Mouse (Mus musculus): ENCODE data around the gene Hpse2. TPM values are rescaled to one million over a fixed set of nuclear protein-coding genes. Genes with fewer than 3 reads are reported as not detected.

The Hpse2 gene
- polyA plus RNA-seq, 2 experiments = 4.0 to 5.6 TPM

- no peaks in the 10 kb centered on the region for H3K27me3 ChIP-seq (ENCODE audit: control insufficient read depth, insufficient read depth, low read length)
- no peak overlapping the region for H3K4me2 ChIP-seq (replicated peaks; ENCODE audit: low read depth, low read length, severe bottlenecking)
- 70% methylated on average over 4 of the region's 4 CpGs for WGBS
- H3K4me3 ChIP-seq (replicated peaks; ENCODE audit: low read length) = no peak overlapping the region
- no peak for TF ChIP-seq POLR2A (IDR thresholded peaks at IDR 0.05; ENCODE audit: borderline replicate concordance, extremely low read depth, insufficient read depth, insufficient read length)
- H3K27ac ChIP-seq (replicated peaks; ENCODE audit: low read depth, low read length) = no peak overlapping the region
- no peaks in the 10 kb centered on the region for H3K9me3 ChIP-seq (ENCODE audit: control insufficient read depth, low read length)
- ATAC-seq (ENCODE audit: low FRiP score, low read depth) (no peak), DNase-seq (ENCODE audit: low spot score) (no peak)
- H3K4me1 ChIP-seq (ENCODE audit: control insufficient read depth, insufficient read depth, low read length) = no peaks in the 10 kb centered on the region
- no peaks in the 10 kb centered on the region for H3K36me3 ChIP-seq (ENCODE audit: control insufficient read depth, insufficient read depth, low read length)
- H3K9ac ChIP-seq (ENCODE audit: low read depth, low read length, severe bottlenecking) = no peak overlapping the region
Observed at GRCm38 (mm10) chr19:43243993-43244392, 144.2 kb downstream of the Hpse2 start.

DNA sequence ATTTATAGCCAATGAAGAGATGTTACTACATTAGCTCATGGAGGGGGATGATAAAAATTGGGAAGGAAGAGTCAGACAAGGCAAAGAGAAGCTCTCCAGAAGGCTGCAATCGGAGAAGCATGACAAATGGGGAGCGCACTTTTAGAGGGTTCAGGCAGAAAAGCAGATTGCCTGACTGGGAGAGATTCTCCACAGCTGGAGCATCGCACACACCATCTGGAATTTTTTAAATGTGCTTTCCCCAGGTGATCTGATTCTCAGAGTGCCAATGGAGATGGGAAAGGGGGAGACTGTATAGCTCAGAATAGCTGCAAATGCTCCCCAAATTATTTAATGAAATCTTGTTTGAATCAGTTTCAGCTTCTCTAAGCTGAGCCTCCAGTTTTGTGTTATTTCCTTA, 156.4 kb downstream of the Hpse2 start:
- WGBS = 57% methylated on average over 3 of the region's 3 CpGs
- Histone ChIP-seq H3K27me3 (ENCODE audit: control insufficient read depth, insufficient read depth, low read length) (no peaks in the 10 kb centered on the region), H3K9ac (ENCODE audit: low read depth, low read length, severe bottlenecking) (no peak overlapping the region), H3K4me1 (ENCODE audit: control insufficient read depth, insufficient read depth, low read length) (no peaks in the 10 kb centered on the region), H3K4me2 (replicated peaks; ENCODE audit: low read depth, low read length, severe bottlenecking) (no peak overlapping the region), H3K9me3 (ENCODE audit: control insufficient read depth, low read length) (no peaks in the 10 kb centered on the region), H3K4me3 (replicated peaks; ENCODE audit: low read length) (no peak overlapping the region), H3K27ac (replicated peaks; ENCODE audit: low read depth, low read length) (no peak overlapping the region), H3K36me3 (ENCODE audit: control insufficient read depth, insufficient read depth, low read length) (no peaks in the 10 kb centered on the region)
- DNase-seq (ENCODE audit: low spot score) = peak; percentile 33
- no peak; the same call in 1 of the 2 replicates for ATAC-seq (ENCODE audit: low FRiP score, low read depth)
- no peak for TF ChIP-seq POLR2A (IDR thresholded peaks at IDR 0.05; ENCODE audit: borderline replicate concordance, extremely low read depth, insufficient read depth, insufficient read length)

- Histone ChIP-seq H3K9ac (ENCODE audit: low read depth, low read length, severe bottlenecking) (no peak overlapping the region), H3K9me3 (ENCODE audit: control insufficient read depth, low read length) (no peaks in the 10 kb centered on the region), H3K27me3 (ENCODE audit: control insufficient read depth, insufficient read depth, low read length) (no peaks in the 10 kb centered on the region), H3K36me3 (ENCODE audit: control insufficient read depth, insufficient read depth, low read length) (no peaks in the 10 kb centered on the region), H3K4me3 (replicated peaks; ENCODE audit: low read length) (no peak overlapping the region), H3K4me2 (replicated peaks; ENCODE audit: low read depth, low read length, severe bottlenecking) (no peak overlapping the region), H3K27ac (replicated peaks; ENCODE audit: low read depth, low read length) (no peak overlapping the region), H3K4me1 (ENCODE audit: control insufficient read depth, insufficient read depth, low read length) (0 out of 2 replicates have a peak, but pooled peaks cover 3% of the 10 kb centered on the region)
- ATAC-seq (ENCODE audit: low FRiP score, low read depth) (no peak), DNase-seq (ENCODE audit: low spot score) (peak; percentile 61)
- no peak for TF ChIP-seq POLR2A (IDR thresholded peaks at IDR 0.05; ENCODE audit: borderline replicate concordance, extremely low read depth, insufficient read depth, insufficient read length)
- 20% methylated on average over 3 of the region's 3 CpGs for WGBS
Observed at GRCm38 (mm10) chr19:43193562-43193961, 194.6 kb downstream of the Hpse2 start.

- H3K27me3 ChIP-seq (ENCODE audit: control insufficient read depth, insufficient read depth, low read length) = no peaks in the 10 kb centered on the region
- no peak overlapping the region for H3K4me3 ChIP-seq (replicated peaks; ENCODE audit: low read length)
- no peaks in the 10 kb centered on the region for H3K36me3 ChIP-seq (ENCODE audit: control insufficient read depth, insufficient read depth, low read length)
- H3K27ac ChIP-seq (replicated peaks; ENCODE audit: low read depth, low read length) = no peak overlapping the region
- H3K4me2 ChIP-seq (replicated peaks; ENCODE audit: low read depth, low read length, severe bottlenecking) = no peak overlapping the region
- H3K9me3 ChIP-seq (ENCODE audit: control insufficient read depth, low read length) = no peaks in the 10 kb centered on the region
- no peak for DNase-seq (ENCODE audit: low spot score)
- H3K9ac ChIP-seq (ENCODE audit: low read depth, low read length, severe bottlenecking) = no peak overlapping the region
- TF ChIP-seq POLR2A (IDR thresholded peaks at IDR 0.05; ENCODE audit: borderline replicate concordance, extremely low read depth, insufficient read depth, insufficient read length) = no peak
- WGBS = 86% methylated on average over 3 of the region's 3 CpGs
- ATAC-seq (ENCODE audit: low FRiP score, low read depth) = no peak
- no peaks in the 10 kb centered on the region; the same call in 1 of the 2 replicates for H3K4me1 ChIP-seq (ENCODE audit: control insufficient read depth, insufficient read depth, low read length)
Observed at GRCm38 (mm10) chr19:43175437-43175965, 212.7 kb downstream of the Hpse2 start.

DNA sequence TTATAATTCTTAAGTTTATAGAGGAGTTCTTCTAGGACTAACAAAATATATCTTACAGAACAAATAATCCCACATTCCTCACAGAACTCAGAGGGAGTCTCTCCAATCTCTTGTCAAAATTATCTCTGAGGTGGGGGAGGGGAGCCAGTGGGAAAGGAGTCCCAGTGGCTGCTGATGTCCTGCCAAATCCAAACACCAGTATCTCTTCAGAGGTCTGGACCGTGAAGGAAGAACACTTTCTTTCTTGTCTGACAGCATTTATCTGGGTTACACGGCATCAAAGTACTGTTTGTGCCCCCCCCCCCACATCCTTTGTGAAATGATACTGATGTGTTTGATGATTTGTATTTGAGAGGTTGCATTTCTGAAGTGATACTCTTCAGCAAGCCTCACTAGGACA, 213.3 kb downstream of the Hpse2 start:
- Histone ChIP-seq H3K4me2 (replicated peaks; ENCODE audit: low read depth, low read length, severe bottlenecking) (no peak overlapping the region), H3K4me3 (replicated peaks; ENCODE audit: low read length) (no peak overlapping the region), H3K27me3 (ENCODE audit: control insufficient read depth, insufficient read depth, low read length) (no peaks in the 10 kb centered on the region), H3K9ac (ENCODE audit: low read depth, low read length, severe bottlenecking) (no peak overlapping the region), H3K9me3 (ENCODE audit: control insufficient read depth, low read length) (no peaks in the 10 kb centered on the region), H3K4me1 (ENCODE audit: control insufficient read depth, insufficient read depth, low read length) (no peaks in the 10 kb centered on the region; the same call in 1 of the 2 replicates), H3K27ac (replicated peaks; ENCODE audit: low read depth, low read length) (no peak overlapping the region), H3K36me3 (ENCODE audit: control insufficient read depth, insufficient read depth, low read length) (no peaks in the 10 kb centered on the region)
- 86% methylated on average over 2 of the region's 2 CpGs for WGBS
- ATAC-seq (ENCODE audit: low FRiP score, low read depth) = no peak
- DNase-seq (ENCODE audit: low spot score) = no peak
- no peak for TF ChIP-seq POLR2A (IDR thresholded peaks at IDR 0.05; ENCODE audit: borderline replicate concordance, extremely low read depth, insufficient read depth, insufficient read length)

All from limb, embryonic 14.5 days (tissue).